Mouse (Mus musculus) heart, adult 8-10 months (tissue): ENCODE results near the gene Jmjd8. TPM values are rescaled to one million over a fixed set of nuclear protein-coding genes. Genes with fewer than 3 reads are reported as not detected.

Source experiments
- DNase-seq: peaks from one replicate; pipeline ENCODE4 v3.0.0; 2022; ENCODE audit warnings: low spot score
- total RNA-seq, 4 experiments: library from RNA; stranded (reverse); gene quantifications; 2 replicates each; pipeline ENCODE4 v1.2.4; 2022

Jmjd8 gene
- total RNA-seq, 4 experiments from 2014 or later = 34.2 to 39.6 (median 34.8) TPM

GRCm38 (mm10) chr17:25832436-25833290 lies 4.0 kb downstream of the Jmjd8 start:
- DNase-seq = peak; percentile 99

DNA sequence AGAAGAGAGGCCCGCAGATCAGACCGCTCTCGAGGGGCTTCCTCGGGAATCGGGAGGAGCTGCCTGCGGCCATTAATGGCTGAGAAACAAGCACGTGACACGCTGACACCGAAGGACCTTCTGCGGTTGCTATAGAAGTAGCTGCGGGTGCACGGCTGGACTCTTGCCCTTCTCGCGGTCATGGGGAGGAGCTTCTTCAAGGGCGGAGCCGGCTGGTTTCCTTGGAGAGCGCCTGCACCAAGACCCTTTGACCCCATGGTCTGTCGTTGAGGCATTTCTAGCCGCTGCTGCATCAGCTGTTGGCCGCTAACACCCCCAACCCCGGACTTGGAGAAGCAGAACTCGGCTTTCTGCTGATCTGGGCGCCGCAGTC lies 4.6 kb downstream of the Jmjd8 start, which contains the start of gene Stub1:
Stub1 (minus strand) TSS at position 114 of the 373 bp plus-strand sequence.
- peak; percentile 92 for DNase-seq

DNA sequence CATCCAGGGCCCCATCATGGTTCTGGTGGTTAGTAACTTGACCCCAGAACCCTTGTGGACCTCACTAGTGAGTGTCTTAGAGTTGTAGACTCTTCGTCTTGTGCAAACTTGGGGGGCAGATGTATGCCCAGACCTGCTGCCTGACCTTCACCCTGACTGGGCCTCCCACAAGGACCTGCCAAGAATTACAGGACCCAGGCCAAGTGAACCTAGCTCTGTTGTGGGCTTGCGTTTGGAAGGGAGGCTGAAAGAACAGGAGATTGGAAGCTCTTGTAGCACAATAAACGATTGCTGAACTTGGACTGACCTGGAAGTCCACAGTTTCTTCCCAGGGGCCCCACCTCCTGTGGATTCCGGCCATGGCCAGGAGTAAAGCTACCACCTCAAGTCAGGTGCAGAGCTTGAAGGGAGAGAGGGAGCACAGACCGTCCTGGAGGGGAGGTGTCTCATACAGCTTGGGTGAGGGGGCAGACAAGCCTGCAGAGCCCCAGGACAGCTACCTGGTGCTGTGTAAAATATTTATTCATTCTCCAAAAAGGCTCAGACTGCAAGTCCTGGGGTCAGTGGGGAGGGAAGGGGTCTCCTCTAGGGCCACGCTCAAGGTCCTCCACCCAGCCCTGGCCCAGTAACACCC lies 5.4 kb downstream of the Jmjd8 start:
- DNase-seq = no peak

GRCm38 (mm10) chr17:25834595-25835222 lies 6.0 kb downstream of the Jmjd8 start:
- DNase-seq = no peak

DNA sequence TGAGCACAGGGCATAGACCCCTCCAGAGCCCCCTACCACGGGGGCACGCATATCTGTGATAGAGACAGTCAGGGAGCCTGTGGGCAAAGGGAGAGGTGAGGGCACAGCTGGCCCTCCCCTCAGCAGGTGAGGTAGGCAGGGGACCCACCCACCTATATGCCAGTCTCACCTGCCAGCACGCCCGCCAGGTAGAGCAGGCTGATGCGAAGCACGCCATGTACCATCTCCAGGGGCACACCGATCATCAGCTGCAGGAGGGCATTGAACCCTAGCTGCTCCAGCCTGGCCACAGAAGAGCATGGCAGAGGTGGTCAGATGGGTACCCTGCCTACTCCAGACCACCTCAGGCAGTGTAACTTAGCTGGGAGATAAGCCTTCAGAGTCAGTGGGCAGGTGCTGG lies 6.6 kb downstream of the Jmjd8 start:
- no peak for DNase-seq

DNA sequence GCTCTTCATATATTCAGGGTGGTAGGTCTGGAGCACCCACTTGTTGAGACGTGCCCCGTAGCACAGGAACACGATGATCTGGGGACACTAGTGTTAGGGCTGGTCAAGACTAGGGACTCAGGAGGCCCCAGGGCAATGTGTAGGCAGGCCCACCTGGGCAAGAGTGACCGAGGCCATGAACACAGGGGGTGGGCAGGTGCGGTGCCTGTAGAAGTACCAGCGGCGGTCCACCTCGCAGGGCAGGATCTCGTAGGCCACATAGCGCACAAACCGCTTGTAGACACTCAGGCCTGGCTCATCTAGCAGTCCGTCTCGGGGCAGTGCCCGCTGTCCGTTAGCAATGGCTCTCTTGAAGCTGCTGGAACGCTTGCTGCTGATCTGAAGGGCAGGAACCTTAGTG lies 7.1 kb downstream of the Jmjd8 start:
- DNase-seq = no peak

DNA sequence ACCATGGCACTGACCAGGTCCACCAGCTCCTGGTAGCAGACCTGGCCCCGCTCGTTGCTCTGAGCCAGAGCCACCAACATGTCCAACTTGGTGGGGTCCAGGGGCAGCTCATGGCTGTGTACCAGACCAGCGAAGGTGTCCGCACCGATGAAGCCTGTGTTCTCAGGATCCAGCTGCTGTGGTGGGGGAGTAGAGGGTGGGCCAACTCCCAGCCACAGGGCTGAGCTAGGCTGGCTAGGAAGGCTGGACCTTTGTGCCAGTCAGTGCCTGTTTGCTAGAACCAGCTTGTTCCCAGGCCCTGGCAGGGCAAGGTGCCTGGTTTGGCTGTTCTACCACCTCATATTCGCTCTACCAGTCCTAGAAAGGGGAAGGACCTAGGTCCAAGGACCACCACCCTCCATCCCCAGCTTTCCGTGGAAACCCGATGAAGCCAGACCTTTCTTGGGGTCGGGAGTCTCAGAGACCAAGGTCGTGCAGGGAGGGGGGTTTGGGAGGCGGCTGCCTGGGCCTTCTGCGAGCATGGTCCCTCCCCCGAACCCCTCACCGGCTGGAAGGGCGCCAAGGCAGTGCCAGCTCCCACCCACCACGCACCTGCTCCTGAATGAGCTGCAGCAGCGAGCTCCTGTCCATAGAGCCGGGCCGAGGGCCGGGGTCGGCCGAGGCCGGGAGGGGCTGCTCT lies 7.9 kb downstream of the Jmjd8 start:
- no peak for DNase-seq

- no peak for DNase-seq
Measured at GRCm38 (mm10) chr17:25837076-25837410, 8.4 kb downstream of the Jmjd8 start, which contains the start of gene Rhbdl1. Gene Rhbdl1, minus strand, starts transcription at chr17:25837295.

DNA sequence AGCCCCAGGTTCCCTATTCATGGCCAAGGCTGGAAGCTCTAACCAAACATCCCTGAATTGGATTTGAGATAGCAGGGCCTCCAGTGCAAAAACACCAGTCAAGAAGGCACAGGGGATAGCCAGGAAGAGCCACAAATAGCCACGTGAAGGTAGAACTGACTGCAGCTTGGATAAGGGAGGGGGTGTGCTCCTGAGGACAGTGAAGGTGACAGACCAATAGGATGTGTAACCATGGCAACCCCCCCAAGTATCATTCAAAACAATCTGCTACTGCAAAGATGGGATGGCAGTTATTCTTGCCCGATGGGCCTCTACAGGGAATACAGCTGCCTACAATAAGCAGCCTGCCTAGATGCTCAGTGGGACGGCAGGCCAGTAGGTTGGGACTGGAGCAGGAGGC lies 8.9 kb downstream of the Jmjd8 start:
- DNase-seq = no peak

- no peak for DNase-seq
Measured at GRCm38 (mm10) chr17:25838904-25839303, 10.2 kb downstream of the Jmjd8 start.

DNA sequence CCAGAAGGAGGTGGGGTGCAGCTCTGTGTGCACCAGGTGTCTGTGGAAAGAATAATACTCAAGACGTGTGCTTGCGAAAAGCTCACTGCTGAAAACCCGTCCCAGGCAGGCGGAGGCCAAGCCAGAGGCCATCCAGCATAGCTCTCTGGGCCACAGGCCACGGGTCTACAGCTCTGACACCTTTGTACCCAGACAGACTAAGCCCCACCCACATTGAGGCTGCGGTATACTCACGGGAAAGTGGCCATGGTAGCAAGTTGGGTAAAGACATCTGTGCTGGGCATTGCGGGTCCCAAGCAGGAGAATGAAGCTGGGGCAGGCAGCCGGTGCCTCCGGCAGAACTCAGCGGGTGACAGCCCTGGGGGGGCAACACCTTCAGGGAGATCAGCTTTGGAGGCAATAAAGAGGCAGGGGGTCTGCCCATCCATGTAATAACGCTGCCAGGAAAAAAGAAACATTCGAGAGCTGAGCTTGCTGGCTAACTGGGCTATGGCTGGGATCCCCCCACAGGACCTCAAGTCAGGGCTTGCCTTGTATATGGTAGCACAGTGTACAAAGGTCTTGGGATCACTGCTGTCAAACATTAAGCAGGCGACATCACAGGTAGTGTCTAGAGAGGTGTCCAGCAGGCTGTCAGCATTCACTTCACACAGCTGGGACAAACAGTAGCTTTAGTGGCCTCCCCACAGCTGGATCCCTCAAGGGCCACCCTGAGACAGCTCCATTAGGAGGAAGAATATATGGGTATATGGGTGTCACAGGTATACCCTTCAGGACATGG lies 11.0 kb downstream of the Jmjd8 start:
- DNase-seq = no peak

- DNase-seq = no peak
Measured at GRCm38 (mm10) chr17:25840519-25840918, 11.9 kb downstream of the Jmjd8 start.

DNA sequence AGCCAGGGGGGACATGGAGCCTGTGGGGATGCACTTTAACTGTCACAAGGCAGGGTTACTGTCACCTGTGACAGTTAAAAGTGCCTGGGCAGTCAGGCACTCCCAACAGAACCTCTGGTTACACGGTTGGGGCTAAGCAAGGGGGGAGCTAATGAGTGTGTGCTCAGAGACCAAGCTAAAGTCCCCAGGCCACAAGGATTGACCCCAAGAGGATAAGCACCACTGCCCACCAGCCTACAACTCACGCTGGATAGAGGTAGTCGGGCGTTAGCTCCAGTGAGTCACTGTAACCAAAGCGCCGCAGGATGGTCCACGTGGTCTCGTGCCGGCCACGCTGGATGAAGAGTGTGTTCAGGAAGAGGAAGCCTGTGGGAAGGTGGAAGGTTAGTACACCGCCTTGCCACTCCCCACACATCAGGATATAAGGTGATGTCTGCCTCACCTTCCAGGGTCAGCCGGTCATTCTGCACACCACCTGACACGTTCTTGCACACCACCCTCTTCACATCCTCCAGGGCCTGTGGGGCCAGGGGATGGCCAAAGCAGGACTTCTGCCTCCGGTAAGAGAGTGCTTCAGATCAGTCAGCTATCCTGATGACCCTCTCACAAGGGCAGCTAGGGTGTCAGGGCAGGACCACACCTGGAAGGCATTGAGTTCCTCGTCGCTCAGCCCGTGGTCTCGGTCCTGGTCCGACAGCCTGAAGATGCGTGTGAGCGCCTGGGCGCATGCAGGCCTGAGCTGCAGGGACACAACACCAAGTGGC lies 12.6 kb downstream of the Jmjd8 start, which contains the start of gene Gm20683:
Gm20683 (minus strand) TSS at position 647 of the 764 bp plus-strand sequence.
- DNase-seq = no peak

DNA sequence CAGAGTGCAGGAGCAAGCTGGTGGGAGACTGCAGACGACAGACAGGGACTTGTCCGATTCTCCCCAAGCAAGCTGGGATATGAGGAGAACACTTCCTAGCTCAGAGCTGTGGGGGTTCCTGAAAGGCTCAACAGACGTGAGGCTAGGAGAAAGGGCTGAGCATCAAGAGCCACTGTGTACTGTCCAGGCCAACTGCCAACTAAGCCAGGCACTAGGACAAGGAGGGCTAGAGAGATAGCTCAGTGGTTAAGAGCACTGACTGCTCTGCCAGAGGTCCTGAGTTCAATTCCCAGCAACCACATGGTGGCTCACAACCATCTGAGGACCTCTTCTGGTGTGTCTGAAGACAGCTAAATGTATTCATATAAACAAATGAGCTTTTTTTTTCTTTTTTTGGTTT lies 13.8 kb downstream of the Jmjd8 start:
- no peak for DNase-seq

GRCm38 (mm10) chr17:25843122-25843521 lies 14.5 kb downstream of the Jmjd8 start:
- no peak for DNase-seq

GRCm38 (mm10) chr17:25843636-25844395 lies 15.1 kb downstream of the Jmjd8 start:
- no peak for DNase-seq

DNA sequence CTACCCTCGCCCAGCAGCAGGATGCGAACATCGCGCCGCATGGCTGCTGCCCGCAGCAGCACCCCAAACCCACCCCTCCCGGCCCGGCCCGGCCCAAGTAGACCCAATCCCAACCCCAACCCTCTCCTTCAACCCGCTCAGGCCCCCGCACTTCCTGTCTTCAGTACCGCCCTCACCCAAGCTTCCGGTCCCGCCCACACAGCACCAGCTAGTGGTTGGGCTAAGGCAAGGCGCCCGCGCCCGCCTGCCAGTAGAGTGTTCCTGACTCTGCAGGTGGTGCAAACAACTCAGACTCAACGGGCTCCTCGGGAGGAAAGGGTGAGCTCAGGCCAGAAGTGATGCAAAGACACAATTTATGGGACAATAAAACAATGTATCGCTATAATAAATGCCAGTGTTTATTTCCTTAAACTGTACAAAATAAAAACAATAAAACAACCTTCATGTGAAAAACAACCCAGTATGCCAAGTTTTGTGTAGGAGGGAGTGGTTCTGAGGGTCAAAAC lies 15.8 kb downstream of the Jmjd8 start, which contains the start of gene Rhot2:
Rhot2 (minus strand) TSS at position 456 of the 506 bp plus-strand sequence.
- peak; percentile 94 for DNase-seq

DNA sequence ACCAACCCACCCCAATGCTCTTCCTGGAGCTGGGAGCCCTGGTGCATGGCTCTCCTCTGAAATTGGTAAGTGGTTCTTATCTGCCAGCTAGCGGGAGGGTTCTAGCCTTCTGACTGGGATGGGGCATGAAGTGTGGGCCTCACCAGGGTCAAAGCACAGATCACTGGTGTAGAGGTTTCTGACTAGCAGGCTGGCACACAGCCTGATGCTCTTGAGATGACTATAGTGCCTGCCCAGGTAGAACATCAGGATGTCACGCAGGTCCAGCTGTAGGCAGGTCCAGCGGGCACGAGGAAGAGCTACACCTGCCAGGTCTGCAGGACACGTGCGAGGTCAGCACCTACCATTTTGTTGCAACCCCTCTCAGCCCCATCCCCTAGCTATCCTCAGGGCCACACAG lies 31.6 kb downstream of the Jmjd8 start:
- DNase-seq = no peak
